ENCODE assay signal across 15 mouse cellular contexts in genomic region chr7:135017531-135017930, GRCm38 (mm10).
"Had no signal": no experiment of that assay in that cellular context is flagged by ENCODE, and none has a peak within 500 bp of the region (broad histone marks: within the 10 kb centered on the region; RNA-seq: fewer than 3 reads in every experiment).

No protein-coding gene starts in this region.

- H3K27me3 ChIP-seq: intestine, embryonic 15.5 days; limb, embryonic 12.5 days; liver, embryonic 15.5 days; lung, embryonic 15.5 days; megakaryocyte, embryonic 14.5 days; stomach, embryonic 15.5 days had no signal

- H3K9me3 ChIP-seq: intestine, embryonic 15.5 days; limb, embryonic 12.5 days; liver, embryonic 15.5 days; lung, embryonic 15.5 days; megakaryocyte, embryonic 14.5 days; stomach, embryonic 15.5 days had no signal

- H3K27ac ChIP-seq: intestine, embryonic 15.5 days; layer of hippocampus, adult 2 months; limb, embryonic 12.5 days; liver, embryonic 15.5 days; lung, embryonic 15.5 days; macrophage; stomach, embryonic 15.5 days had no signal

- ATAC-seq: intestine, embryonic 15.5 days; midbrain, embryonic 16.5 days had no signal

- DNase-seq: kidney, adult 18-20 months; kidney, postnatal 4 days; lung, postnatal 14 days; right cerebral cortex, postnatal 14 days; thymus, postnatal 4 days had no signal

- H3K4me1 ChIP-seq: intestine, embryonic 15.5 days; limb, embryonic 12.5 days; liver, embryonic 15.5 days; lung, embryonic 15.5 days; megakaryocyte, embryonic 14.5 days had no signal

- H3K4me2 ChIP-seq: intestine, embryonic 15.5 days; limb, embryonic 12.5 days; liver, embryonic 11.5 days; liver, embryonic 15.5 days; lung, embryonic 15.5 days; stomach, embryonic 15.5 days had no signal

- H3K4me3 ChIP-seq: intestine, embryonic 15.5 days; layer of hippocampus, adult 2 months; limb, embryonic 12.5 days; liver, embryonic 15.5 days; lung, embryonic 15.5 days; megakaryocyte, embryonic 14.5 days; stomach, embryonic 15.5 days had no signal

- H3K36me3 ChIP-seq: intestine, embryonic 15.5 days; limb, embryonic 12.5 days; liver, embryonic 15.5 days; lung, embryonic 15.5 days; stomach, embryonic 15.5 days had no signal

- H3K9ac ChIP-seq: intestine, embryonic 15.5 days; limb, embryonic 12.5 days; liver, embryonic 15.5 days; lung, embryonic 15.5 days; stomach, embryonic 15.5 days had no signal
